Mouse (Mus musculus) adrenal gland, postnatal 36 days (tissue): ENCODE results near the gene Cadm2. TPM values are rescaled to one million over a fixed set of nuclear protein-coding genes. Genes with fewer than 3 reads are reported as not detected.

Experiments
- DNase-seq, 2 experiments: peaks; one replicate each; pipeline ENCODE4 v3.0.0; 2021; ENCODE audit warnings: mixed read lengths in 1 of 2
- total RNA-seq, 2 experiments: library from RNA; stranded (reverse); gene quantifications; 2 replicates each; pipeline ENCODE4 v1.2.3; 2021

Cadm2 gene
- total RNA-seq, 2 experiments from 2014 or later: 0.36 to 0.76 TPM

DNA sequence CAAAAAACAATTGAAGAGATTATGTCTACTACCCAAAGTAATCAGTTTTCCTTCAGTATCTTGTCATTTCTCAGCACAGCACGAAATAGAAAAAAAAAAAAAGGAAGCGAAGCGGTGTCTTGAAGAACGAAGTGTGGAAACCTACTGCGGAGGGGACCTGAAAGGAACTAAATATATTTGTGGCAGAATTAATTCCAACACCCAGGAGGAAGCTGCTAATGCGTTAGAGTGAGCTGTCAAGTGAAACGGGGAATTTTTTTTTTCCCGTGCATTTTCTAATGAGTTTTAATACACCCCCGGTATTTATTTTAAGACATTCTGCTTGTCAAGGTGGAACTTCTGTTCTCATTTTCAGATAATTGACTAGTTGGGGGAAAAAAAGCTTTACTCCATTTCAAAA is 111.6 kb downstream of the Cadm2 start:
- DNase-seq: no peak

DNA sequence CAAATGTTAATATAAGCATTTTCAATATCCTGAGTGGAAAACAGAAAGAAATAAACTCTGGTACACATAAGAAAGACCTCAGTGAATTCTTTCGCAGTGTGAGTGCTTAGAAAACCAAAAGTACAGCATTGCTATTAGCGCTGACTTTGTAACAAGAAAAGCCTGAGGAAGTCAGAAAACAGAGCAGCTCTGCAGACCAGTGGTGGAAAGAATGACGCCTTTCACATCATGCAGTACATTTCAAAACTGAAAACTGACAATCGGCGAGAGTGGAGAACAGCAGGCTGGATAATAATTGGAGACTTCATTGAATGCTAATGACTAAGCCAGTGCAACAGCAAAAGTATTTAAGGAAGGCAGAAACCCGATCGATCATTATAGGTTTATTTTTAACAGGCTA is 138.2 kb downstream of the Cadm2 start:
- no peak for DNase-seq

DNA sequence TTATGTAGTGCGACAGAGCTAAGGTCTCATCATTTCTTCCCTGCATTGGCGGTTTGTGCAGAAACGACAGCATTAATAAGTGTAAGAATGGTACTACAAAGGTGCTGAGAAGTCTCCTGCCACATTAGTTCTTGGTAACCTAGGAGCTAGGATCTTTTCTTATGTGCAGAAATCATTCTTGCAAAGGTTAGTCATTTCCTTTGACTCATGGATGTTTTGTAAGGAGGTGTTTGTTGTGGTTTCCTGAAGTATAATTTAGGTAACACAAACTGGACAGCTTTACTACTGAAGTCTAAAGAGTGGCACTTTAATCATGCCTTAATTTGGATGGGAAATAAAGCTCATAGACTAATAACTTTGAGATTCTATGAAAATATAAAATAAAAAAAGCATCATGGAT is 153.7 kb downstream of the Cadm2 start:
- no peak for DNase-seq

DNA sequence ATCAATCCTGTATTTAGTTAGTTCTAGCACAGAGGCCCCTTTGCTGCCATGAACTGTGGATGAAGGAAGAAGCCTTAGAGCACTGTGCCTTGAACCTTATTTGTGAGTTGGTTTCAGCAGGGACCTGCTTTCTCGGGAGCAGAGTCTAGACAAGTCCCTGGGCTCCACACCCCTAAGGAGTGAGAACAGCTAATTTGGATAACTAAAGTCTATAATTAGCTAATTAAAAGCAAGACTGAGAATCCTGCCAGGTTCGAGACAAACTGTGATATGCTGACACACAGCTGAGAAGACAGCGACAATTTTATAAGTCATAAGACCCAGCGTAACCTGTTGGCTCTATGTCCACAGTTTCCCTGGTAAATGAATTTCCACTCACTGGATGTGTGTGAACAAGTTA is 184.4 kb downstream of the Cadm2 start:
- DNase-seq: no peak

DNA sequence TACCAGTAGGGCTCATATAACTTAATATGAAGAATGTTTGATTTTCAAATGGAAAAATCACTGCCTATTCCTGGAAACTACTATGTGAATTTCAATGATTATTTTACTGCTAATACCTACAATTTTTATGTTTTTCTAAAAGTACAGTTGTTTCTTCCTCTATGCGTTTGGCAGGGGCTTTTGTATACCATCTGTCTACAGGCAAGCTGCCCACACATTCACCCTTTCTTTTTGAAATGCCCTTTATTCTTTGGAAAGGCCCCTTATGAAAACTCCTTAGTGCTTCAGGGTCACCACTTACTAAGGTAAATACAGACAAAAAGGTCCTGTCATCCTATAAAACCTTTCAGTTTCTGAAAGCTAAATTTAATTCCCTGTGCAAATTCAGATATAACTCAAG is 195.3 kb downstream of the Cadm2 start:
- DNase-seq: no peak

DNA sequence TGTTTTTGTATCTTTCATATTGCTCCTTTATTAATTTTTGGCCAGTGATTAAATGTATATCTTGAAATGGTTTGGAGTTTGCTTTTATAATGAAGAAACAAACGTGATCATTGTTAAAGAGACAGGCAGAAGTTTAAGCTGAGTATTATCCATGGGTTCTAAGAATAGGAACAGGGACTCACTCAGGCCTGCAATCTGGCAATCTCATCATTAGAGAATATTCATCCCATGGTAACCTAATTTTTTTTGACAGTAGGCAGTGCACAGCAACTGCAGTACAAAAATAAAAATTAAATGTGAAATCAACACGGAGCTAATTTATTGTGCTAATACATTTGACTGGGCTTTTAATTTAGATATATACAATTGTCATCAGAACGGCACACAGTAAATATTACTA is 209.8 kb downstream of the Cadm2 start:
- DNase-seq: no peak

DNA sequence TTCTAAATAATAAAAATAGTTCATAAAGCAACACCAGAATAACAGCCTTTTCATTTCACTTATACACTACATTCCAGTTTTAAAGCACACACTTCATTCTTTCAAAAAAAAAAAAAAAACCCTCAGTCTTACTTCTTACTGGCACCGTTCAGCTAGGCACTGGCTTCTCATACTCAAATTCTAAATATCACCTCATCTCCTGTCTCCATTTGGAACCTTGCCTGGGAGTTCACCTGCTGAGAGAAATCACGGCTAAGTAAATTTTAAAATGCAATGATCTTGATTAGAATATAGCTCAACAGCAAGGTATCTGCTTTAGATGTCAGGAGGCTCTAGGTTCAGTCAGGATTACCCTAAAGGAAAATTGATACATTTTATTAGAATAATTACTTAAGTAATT is 210.2 kb downstream of the Cadm2 start:
- no peak for DNase-seq

DNA sequence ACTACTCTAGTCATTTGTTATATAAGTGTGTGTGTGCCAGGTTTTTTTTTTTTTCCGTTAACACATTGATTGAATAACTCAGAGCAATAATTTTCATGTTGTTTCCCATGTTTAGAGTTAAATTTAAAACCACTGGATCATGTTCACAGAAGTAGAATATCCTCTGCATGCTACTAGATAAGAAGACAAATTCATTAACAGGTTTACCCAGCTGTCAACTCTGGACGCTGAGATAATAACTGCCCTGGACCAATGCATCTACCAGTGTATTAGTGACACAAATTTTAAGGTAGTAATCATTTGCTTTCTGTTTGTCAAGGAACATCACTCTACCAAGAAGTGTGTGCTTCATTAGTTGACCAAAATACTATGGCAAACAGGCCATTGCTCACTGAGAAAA is 253.0 kb downstream of the Cadm2 start:
- DNase-seq: no peak

DNA sequence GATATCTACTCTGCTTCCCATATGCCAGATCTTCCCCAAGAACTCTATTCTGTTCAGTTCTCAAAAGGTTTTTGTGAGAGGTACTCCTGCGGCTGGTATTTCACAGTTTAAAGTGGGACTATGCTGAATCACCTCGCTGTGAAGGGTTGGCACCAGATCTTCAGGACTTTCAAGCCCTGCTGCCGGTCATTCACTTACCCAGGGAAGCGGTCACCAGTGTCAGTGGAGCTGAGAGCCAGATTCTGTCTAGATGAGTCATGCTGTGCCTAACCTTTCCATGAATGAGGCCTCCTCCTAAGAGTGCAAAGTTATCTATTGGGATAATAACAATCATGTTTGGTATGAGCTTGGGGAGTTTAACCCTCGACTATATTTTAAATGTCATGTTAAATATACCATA is 272.7 kb downstream of the Cadm2 start:
- no peak for DNase-seq

DNA sequence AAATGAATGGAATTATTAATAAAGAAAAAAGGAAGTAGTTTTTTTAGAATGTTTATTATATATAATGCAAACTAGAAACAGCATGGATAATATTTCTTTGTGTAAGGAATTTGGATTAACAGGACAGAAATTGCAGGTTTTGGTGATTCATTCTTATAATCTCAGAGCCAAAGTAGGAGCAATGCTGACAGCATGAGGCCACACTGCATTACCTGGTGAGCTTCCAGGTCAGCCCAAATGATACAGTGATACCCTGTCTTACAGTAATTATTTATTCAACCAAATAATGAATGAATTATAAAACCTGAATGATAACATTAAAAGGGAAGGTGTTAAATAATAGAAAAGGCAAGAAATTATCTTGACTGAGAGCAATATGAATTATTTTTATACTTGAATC is 273.1 kb downstream of the Cadm2 start:
- no peak for DNase-seq

DNA sequence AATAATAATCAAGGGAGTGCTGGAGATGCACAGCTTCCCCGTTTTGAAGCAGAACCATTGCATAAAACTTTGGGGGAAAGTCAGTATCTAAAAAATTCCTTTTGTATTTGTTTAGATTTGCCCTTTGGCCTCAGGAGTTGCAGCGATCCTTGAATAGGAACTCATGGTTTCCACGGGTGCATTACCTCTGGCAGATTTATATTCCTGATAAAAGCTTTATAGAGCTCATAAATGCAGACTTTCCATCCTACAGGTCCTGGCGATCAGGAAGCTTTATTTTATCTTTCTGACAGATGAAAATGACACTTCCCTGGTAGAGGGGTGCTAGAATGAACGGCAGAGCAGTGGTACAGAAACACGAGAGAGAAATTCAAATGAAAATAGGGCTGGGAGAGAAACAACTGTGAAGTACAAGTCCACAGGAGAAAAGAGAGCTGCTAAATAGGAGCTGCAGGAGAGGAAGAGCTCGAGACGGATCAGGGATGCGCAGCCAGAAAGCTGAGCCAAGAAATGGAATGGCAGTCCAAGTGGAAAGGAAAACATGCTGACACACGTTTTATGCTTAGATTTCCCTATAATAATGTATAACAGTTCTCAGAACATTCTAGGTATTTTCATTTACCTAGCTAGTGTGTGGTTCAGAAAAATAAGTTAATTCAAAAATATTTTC is 274.0 kb downstream of the Cadm2 start:
- no peak for DNase-seq

DNA sequence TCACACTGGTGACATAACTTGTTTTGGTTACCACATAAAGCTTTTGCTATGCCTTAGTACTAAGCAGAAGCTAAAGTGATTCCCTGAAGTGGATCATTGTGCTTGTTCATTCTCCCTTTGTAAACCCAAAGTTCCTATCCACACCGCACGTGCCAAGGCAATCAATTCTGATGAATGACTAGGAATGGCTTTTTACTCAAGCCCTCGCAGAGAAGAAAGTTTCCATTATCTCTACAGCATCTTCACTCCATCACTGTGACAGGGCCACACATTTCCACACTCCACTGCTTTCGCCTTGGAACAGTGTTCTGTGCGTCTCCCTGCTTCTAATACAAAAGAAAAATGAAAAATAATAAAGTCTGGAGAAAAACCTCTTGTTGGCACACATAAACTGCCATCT is 276.5 kb downstream of the Cadm2 start:
- no peak for DNase-seq

DNA sequence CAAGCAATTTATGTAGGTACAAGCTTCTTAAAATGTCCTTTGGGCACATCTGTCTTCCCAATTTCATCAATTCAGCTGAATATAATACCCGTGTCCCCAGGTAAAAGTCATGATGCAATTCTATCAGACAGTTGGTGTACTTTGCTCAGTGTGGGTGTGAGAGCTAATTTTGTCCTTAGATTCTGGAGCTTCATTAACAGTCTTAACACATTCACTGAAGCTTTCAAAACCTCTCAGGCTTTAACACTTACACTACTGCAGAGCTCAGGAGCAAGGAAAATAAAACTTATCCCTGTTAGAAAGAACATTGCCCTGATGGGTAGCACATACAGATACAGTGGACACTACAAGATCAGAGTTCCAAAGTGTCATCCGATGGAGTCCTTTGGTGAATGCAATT is 309.7 kb downstream of the Cadm2 start:
- DNase-seq: no peak

DNA sequence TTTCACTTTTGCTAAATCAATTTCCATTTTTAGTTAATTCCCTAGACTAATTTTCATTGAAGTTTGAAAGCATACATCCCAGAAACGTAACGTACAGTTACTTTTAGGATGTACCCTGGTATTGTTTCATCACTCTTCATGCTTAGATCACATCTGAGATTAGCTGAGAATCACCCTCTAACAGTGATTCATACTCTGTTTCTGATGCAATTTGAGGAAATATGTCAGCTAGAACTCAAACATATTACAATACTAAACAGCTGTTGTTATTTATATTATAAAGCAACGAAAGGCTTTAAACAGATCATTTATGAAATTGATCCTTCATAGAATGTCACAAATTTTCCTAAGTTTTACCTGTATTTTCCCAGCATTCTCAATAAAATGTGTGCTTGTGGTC is 336.0 kb downstream of the Cadm2 start:
- DNase-seq: no peak

DNA sequence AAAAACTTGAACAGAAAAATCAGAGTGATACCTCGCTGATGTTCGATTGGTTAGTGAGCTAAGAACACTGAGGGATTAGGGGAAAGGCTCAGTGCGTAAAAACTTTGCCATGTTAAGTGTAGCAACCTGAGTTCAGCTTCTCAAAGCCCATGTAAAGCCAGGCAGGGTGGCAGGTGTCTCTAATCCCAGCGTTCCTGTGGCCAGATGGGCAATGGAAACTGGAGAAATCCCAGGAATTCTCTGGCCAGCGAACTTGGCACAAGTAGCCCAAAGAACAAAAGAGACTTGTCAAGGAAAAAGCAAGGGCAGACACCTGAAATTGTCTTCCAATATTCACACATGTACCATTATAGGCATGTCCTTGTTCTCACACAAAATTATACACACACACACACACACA is 377.1 kb downstream of the Cadm2 start:
- DNase-seq: no peak

DNA sequence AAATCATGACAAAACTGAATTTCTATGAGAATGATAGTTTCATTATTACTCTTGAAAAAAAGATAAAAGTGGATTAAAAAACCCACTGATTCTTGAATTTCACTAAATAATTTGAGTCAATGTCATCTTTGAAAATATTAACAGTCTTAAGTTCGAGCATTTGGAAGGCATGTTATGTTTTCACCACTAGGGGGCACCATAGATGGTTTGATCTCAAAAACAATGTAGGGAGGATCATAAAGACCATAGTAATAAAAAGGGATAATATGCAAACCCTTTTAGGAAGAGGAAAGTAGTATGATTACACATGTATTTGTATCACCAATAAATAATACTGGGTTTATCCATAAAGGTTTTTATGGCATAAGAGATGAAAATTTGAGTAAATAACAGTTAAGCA is 385.8 kb downstream of the Cadm2 start:
- DNase-seq: no peak

DNA sequence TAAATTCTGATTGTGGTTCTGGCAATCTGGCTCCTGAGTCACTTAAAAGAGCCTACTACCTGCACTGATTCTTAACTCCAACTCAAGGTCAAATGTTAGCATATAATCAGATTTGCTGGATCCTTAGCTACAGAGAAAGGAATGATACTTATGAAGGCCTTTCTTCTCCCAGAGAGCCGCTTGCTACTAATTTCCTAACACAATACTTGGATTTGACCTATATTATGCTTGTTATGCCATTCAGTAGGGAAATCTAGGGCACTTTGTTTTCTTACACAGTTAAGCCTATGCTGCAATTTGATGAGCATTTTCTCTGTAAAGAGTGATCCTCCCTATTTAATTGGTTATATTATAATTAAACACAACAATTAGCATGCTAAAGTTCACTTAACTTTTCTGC is 394.0 kb downstream of the Cadm2 start:
- DNase-seq: no peak

DNA sequence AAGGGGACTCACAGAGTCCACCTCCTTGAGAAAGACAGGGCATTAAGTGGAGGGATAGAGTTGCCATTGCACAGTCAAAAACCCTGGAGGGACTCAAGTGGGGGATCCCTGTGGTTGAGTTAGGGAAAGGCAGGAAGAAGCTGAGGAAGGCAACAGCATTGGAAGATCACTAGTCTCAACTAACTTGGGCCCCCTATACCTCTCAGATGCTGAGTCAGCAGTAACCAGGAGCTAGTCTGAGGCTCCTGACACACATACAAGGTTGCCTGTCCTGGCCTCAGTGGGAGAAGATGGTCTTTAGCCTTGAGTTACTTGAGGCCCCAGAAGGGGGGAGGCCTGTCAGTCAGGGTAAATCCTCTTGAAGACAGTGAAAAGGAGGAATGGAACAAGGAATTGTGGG is 417.4 kb downstream of the Cadm2 start:
- DNase-seq: no peak

DNA sequence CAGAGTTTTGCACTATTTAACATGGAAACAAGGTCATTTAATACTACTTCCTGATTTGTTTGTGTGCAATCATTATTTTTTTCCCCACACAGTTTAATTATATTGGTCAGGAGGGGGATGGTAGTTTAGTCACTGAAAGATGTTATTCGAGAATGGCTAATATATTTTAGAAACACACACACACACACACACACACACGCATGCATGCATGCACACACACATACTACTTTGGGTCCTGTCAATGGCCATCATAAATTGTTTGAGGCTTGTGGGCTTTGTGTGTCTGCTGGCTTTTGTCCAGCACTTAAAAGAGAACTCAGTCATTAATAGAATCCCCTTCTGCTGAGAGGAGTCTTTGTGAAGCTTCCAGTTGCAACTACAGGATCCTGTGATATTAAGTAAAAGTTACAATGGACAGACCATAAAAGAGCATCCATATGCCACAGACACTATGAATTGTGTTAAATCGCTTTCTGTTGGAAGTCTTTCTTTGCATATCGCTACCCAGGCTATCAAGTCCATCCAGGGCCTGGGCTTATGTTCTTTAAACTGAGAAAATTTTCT is 427.8 kb downstream of the Cadm2 start:
- DNase-seq: no peak

DNA sequence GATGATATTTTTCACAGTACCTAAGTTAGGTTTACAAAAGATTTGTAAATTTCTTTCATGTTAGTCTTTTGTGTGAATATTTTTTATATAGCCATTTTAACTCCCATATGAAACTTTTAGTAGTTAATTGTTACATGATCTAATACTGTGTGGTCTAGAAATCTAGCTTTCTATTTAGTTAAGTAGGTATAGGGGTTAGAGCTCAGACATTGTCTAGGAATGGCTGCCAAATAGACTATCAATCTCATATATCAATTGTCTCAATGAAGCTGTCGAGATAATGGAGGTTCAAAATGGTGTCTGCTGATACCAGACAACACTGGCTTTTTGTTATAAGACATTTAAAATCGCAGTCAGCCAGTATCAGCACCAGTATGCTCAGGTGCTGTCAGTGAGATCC is 428.3 kb downstream of the Cadm2 start:
- no peak for DNase-seq

DNA sequence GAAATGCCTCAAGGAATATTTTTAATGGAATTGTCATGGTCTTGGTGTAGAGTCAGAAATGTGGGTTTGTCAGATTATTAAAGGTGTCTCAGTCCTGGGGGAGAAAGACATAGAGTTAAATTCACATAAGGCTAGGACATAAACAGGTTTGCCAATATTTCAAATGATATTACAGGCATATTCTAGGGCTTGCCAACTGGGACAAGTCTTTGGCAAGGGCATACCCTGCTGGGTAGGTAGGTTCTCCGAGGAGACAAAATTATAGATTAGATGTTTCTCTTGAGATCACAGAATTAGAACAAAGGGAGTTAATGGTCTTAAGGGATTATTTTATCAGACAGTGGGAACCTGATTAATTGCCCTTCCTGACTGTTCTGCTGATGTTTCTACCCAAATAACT is 434.4 kb downstream of the Cadm2 start:
- no peak for DNase-seq

DNA sequence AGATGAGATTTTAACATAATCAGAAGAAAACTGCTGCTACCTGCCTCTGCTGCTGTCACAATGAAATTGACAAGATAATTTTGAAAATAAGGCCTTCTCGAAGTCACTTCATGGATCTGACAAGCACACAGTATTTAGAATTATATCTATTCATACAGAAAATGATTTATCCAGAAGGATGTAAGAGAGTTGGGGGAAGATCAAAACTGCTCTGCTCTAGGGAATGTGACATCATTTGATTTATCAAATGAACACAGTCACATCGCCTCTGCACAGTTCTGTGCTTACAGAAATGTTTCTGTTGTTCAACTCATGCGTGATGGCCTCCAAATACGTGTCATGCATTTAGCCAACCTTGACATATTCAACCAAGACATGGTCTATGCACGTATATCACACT is 437.8 kb downstream of the Cadm2 start:
- no peak for DNase-seq

DNA sequence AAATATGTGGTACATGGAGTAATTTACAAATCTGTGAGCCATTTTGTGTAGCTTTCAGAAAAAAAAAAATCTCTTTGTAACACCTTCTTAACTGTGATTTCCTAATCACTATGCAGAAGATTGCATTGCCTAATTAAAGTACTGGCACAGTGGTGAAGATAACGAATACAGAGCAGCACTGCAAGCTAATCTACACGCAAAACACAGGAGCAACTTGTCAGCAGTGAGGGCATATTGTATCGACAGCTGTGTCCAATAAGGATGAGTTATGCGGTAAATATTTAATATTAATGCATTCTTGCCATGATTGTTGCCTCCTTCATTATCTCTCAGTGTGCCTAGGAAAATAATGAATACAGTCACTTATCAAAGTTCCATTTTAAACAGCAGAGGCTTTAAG is 445.3 kb downstream of the Cadm2 start:
- DNase-seq: no peak

DNA sequence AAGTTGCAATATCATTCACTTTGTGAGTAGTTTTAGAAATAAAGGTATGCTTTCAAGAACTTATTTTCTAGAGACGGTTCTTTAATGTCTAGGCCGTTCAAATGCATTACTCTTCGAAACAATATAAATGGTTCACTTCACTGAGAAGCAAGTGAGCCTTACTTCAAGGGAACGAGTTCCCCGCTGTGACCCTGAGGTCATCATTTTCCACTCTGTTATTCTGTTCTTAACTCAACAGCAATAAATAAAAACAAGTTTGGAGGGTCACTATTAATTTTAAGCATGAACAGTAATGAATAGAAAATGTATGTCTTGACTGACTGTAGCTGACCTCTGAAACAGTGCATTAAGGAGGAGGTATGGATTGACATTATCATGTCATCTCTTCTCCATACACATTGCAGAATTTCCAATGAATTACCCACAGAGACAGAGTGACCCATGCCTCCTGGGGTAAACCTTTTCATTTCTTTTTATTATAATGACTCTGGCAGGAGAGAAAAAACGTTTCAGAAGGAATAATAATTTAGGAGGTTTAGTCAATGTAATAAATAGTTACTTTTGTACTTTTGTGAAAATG is 458.4 kb downstream of the Cadm2 start:
- no peak for DNase-seq
